Mouse (Mus musculus) heart, postnatal 36 days (tissue): ENCODE measurements around the gene Cc2d2b. TPM values are rescaled to one million over a fixed set of nuclear protein-coding genes. Genes with fewer than 3 reads are reported as not detected.

Source experiments
- DNase-seq, 2 experiments: peaks; one replicate each; pipeline ENCODE4 v3.0.0; 2021 to 2022
- intact Hi-C: fragments of 180-260 bp; cut with DNase I; formaldehyde crosslinking; loops from one replicate; pipeline ENCODE4 v1.15.1; 2025
- total RNA-seq, 2 experiments: library from RNA; stranded (reverse); gene quantifications; 2 replicates each; pipeline ENCODE4 v1.2.3; 2021

Gene Cc2d2b
- total RNA-seq, result not detected

- DNase-seq, result no peak
- intact Hi-C loops, result no loop called here
These were observed at the start of gene Cc2d2b for GRCm38 (mm10) chr19:40748559-40748958. Gene Cc2d2b, plus strand, starts transcription at chr19:40748753.

GRCm38 (mm10) chr19:40699816-40700215 is 48.7 kb upstream of the Cc2d2b start:
- no peak for DNase-seq
- intact Hi-C loops, result loop anchor here (5.0 kb wide), 1 partner anchor 53 kb away; no protein-coding TSS in a partner anchor

- no peak for DNase-seq
- intact Hi-C loops, result no loop called here
These were observed 46.1 kb upstream of the Cc2d2b start for GRCm38 (mm10) chr19:40702406-40702805.

GRCm38 (mm10) chr19:40712889-40713628 is 35.5 kb upstream of the Cc2d2b start:
- intact Hi-C loops, result no loop called here
- no peak for DNase-seq

GRCm38 (mm10) chr19:40714700-40715099 is 33.9 kb upstream of the Cc2d2b start:
- intact Hi-C loops, result no loop called here
- DNase-seq, result no peak

- intact Hi-C loops, result no loop called here
- no peak for DNase-seq
These were observed 31.6 kb upstream of the Cc2d2b start for GRCm38 (mm10) chr19:40716981-40717380.

- intact Hi-C loops, result loop anchor here (5.0 kb wide), 2 partner anchors 57 to 377 kb away; no protein-coding TSS in a partner anchor
- no peak for DNase-seq
These were observed 29.0 kb upstream of the Cc2d2b start for GRCm38 (mm10) chr19:40719439-40720105.

GRCm38 (mm10) chr19:40720381-40720780 is 28.2 kb upstream of the Cc2d2b start:
- DNase-seq, result no peak
- intact Hi-C loops, result loop anchor here (5.0 kb wide), 2 partner anchors 58 to 378 kb away; no protein-coding TSS in a partner anchor

- peak; percentile 60 to 64 for DNase-seq
- intact Hi-C loops, result loop anchor here (1.0 to 5.0 kb wide), 4 partner anchors 60 to 380 kb away; partner anchors contain the start of genes Entpd1 and Tctn3
These were observed 26.2 kb upstream of the Cc2d2b start for GRCm38 (mm10) chr19:40722137-40723038.

- intact Hi-C loops, result loop anchor here (1.0 to 5.0 kb wide), 3 partner anchors 61 to 381 kb away; no protein-coding TSS in a partner anchor
- DNase-seq, result no peak
These were observed 25.0 kb upstream of the Cc2d2b start for GRCm38 (mm10) chr19:40723516-40723915.

GRCm38 (mm10) chr19:40726148-40726547 is 22.4 kb upstream of the Cc2d2b start:
- peak; percentile 26 to 45 for DNase-seq
- intact Hi-C loops, result no loop called here

GRCm38 (mm10) chr19:40726614-40727013 is 21.9 kb upstream of the Cc2d2b start:
- no peak for DNase-seq
- intact Hi-C loops, result no loop called here

- intact Hi-C loops, result no loop called here
These were observed 20.3 kb upstream of the Cc2d2b start for GRCm38 (mm10) chr19:40728213-40728612.

GRCm38 (mm10) chr19:40728732-40729420 is 19.7 kb upstream of the Cc2d2b start:
- intact Hi-C loops, result no loop called here
- DNase-seq, result no peak

More at GRCm38 (mm10) chr19:40728213-40728612, 20.3 kb upstream of the Cc2d2b start:
- no peak for DNase-seq

- intact Hi-C loops, result no loop called here
- DNase-seq, result no peak
These were observed 15.1 kb upstream of the Cc2d2b start for GRCm38 (mm10) chr19:40733409-40733808.

GRCm38 (mm10) chr19:40733849-40734248 is 14.7 kb upstream of the Cc2d2b start:
- DNase-seq, result no peak
- intact Hi-C loops, result no loop called here

- DNase-seq, result peak; percentile 56 to 60
- intact Hi-C loops, result no loop called here
These were observed 11.7 kb upstream of the Cc2d2b start for GRCm38 (mm10) chr19:40736680-40737512.

GRCm38 (mm10) chr19:40737613-40738012 is 10.9 kb upstream of the Cc2d2b start:
- intact Hi-C loops, result no loop called here

GRCm38 (mm10) chr19:40738683-40739324 is 9.7 kb upstream of the Cc2d2b start:
- intact Hi-C loops, result no loop called here
- DNase-seq, result no peak

More at GRCm38 (mm10) chr19:40737613-40738012, 10.9 kb upstream of the Cc2d2b start:
- no peak for DNase-seq
